Comparison of ENCODE assay signal across 9 mouse cellular contexts in the genomic region with DNA sequence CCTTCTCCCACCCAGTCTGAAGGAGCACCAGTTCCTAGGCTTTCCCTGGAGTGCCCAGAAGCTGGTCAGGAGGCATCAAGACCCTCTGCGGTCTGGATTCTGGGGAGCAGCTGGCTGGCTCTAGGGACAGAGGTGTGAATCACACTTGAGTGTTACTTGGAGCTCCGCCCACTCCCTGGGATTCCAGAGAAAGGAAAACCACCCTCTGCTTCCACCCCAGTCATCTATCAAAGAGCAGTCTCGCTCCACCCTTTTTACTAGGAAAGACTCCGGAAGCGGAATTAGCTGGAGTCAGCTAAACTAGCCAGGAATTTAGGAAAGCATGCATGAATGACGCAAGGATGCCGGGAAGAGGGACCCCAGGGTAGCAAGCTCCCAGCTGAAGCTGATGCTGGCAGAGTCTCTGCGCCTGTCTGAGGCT. TPM values are rescaled to one million over a fixed set of nuclear protein-coding genes. Genes with fewer than 3 reads are reported as not detected.
DNase-seq lines count a peak whose midpoint lies in the region; ATAC-seq lines count a peak whose summit lies in the region.
"Had no signal": no experiment of that assay in that cellular context is flagged by ENCODE, and none has a peak within 500 bp of the region (broad histone marks: within the 10 kb centered on the region; RNA-seq: fewer than 3 reads in every experiment).

No protein-coding gene starts in this region.

- H3K9me3 ChIP-seq in kidney, embryonic 14.5 days (ENCODE audit: control insufficient read depth, low read length) = no peaks in the 10 kb centered on the region
- H3K9me3 ChIP-seq: liver, embryonic 13.5 days had no signal

- peak overlapping the region; percentile 30; the same call in 1 of the 2 replicates for H3K27ac ChIP-seq in kidney, embryonic 14.5 days (ENCODE audit: low read depth, low read length)
- H3K27ac ChIP-seq: liver, embryonic 13.5 days had no signal

- H3K36me3 ChIP-seq in kidney, embryonic 14.5 days (ENCODE audit: control insufficient read depth, insufficient read depth, low read length) = no peaks in the 10 kb centered on the region
- H3K36me3 ChIP-seq: liver, embryonic 13.5 days had no signal

- peak; percentile 80 for ATAC-seq in kidney, embryonic 14.5 days (ENCODE audit: low FRiP score, low TSS enrichment)

- peaks cover 8% of the 10 kb centered on the region; the same call in 1 of the 2 replicates for H3K4me1 ChIP-seq in kidney, embryonic 14.5 days (ENCODE audit: control insufficient read depth, insufficient read depth, low read length)
- H3K4me1 ChIP-seq: liver, embryonic 13.5 days had no signal

- DNase-seq in right cerebral cortex, adult 18-20 months = peak; percentile 57
- DNase-seq in right cerebral cortex, postnatal 25 days = no peak
- peak; percentile 98 for DNase-seq in heart, adult 11 months
- DNase-seq in lung, postnatal 4 days = peak; percentile 44 to 56
- no peak for DNase-seq in layer of hippocampus, adult 9-10 months (ENCODE audit: low spot score)
- DNase-seq in testis, postnatal 14 days (ENCODE audit: low spot score) = no peak
- no peak for DNase-seq in left cerebral cortex, postnatal 4 days
- DNase-seq: liver, embryonic 13.5 days had no signal

- H3K4me2 ChIP-seq in kidney, embryonic 14.5 days (replicated peaks; ENCODE audit: low read depth, low read length) = peak overlapping the region; percentile 34
- H3K4me2 ChIP-seq: liver, embryonic 13.5 days had no signal

- H3K9ac ChIP-seq in kidney, embryonic 14.5 days (ENCODE audit: low read depth, low read length) = no peak overlapping the region
- H3K9ac ChIP-seq: liver, embryonic 13.5 days had no signal

- H3K4me3 ChIP-seq in kidney, embryonic 14.5 days (ENCODE audit: low read length) = peak overlapping the region; percentile 9
- H3K4me3 ChIP-seq: liver, embryonic 13.5 days had no signal

- no peaks in the 10 kb centered on the region for H3K27me3 ChIP-seq in kidney, embryonic 14.5 days (ENCODE audit: control insufficient read depth, insufficient read depth, low read length)

- WGBS in kidney, embryonic 14.5 days = 2% methylated on average over 8 of the region's 8 CpGs

- intact Hi-C loops in left cerebral cortex, postnatal 4 days (cut with DNase I) = no loop called here

RNA-seq across cellular contexts. Expression of gene Loxl4, which starts 18.9 kb away (rescaled TPM):
- 0.93 and 1.9 TPM in 2 replicates for polyA plus RNA-seq in kidney, embryonic 14.5 days (2014; fragmentation: Nextera tagmentation; extraction: Ambion mirVana)
- under 1 TPM; 0.12 to 0.60 TPM for total RNA-seq in left cerebral cortex, postnatal 4 days (2021)

Comparison
In these comparisons a context has a peak if more than half of its experiments do, and no peak if none do; other contexts are left out.
1. DNase-seq: peak in right cerebral cortex, adult 18-20 months (single experiment), heart, adult 11 months (single experiment) and lung, postnatal 4 days (2 of 2); none in right cerebral cortex, postnatal 25 days (single experiment), layer of hippocampus, adult 9-10 months (single experiment), testis, postnatal 14 days (single experiment) and left cerebral cortex, postnatal 4 days (single experiment).